Mouse (Mus musculus): ENCODE data around the gene Zfp30. TPM values are rescaled to one million over a fixed set of nuclear protein-coding genes. Genes with fewer than 3 reads are reported as not detected.

Gene Zfp30
- total RNA-seq (2021): 1 to 10 TPM; 1.8 to 2.6 TPM
- long read RNA-seq, experiment 1, partial matches to known transcripts: 1 of 8 reads
- long read RNA-seq, experiment 1, other reads (novel, unspliced or antisense): 7 of 8 reads
- long read RNA-seq, experiment 2, partial matches to known transcripts: 1 of 6 reads
- long read RNA-seq, experiment 2, other reads (novel, unspliced or antisense): 4 of 6 reads

DNA sequence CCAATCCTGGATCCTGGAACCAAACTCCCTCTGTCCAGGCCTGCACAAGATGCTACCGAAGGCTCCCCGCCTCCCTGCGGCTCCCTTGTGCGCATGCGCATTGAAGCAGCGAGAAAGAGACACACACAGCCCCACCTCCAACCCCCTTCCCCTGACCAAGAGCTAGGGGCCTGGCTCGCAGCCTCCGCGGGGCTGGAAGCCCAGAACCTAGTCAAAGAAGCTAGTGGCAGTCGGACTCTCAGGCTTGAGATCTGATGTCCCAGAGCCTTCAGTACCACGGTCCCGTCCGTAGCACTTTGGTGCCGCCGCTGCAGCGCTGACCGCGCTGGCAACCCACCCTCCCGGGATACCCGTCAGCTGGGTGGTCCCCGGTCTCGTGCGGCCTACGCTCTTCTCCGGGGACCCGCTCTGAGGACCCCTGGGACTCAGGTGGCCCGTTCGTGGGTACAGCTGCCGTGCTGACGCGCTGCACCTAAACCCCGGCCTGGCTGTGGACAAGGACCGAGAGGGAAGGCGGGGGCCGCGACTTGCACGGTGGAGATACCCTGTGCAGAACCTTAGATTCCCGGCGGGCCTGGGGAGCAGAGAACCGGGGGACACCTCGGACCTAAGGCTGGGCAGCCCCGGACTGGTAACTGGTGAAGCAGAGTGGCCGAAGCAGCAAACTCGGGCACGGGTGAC, at the start of gene Zfp30:
Gene Zfp30 (plus strand): TSS at position 128 of the 681 bp plus-strand sequence.
- intact Hi-C loops (cut with DNase I): no loop called here
- DNase-seq: peak; percentile 89
- no peak for TF ChIP-seq CTCF (IDR thresholded peaks at IDR 0.05)
- Histone ChIP-seq H3K27ac (peak within 1 kb of the TSS; percentile 90), H3K4me3 (peak within 1 kb of the TSS; percentile 93)

DNA sequence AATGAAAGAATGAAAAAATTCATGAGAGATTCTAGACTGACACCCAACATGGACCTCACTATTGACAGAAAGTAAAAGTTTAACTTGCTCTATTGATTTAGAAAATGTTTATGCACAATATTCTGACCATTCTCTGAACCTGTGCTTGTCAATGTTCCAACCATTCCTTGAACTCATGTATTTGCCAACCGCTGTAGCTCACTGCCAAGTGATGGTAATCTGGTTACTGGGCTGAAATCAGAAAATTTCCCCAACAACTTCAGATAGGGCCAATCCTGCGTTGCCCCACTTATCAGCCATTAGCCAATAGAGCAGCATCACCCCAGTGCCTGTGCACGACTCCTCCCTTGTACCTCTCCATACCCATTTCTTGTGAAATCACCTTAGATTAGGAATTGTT, 41.5 kb upstream of the Zfp30 start:
- intact Hi-C loops (cut with DNase I): no loop called here
- Histone ChIP-seq H3K27ac (no peak overlapping the region), H3K4me3 (no peak overlapping the region)
- no peak for DNase-seq
- TF ChIP-seq CTCF (IDR thresholded peaks at IDR 0.05): no peak

DNA sequence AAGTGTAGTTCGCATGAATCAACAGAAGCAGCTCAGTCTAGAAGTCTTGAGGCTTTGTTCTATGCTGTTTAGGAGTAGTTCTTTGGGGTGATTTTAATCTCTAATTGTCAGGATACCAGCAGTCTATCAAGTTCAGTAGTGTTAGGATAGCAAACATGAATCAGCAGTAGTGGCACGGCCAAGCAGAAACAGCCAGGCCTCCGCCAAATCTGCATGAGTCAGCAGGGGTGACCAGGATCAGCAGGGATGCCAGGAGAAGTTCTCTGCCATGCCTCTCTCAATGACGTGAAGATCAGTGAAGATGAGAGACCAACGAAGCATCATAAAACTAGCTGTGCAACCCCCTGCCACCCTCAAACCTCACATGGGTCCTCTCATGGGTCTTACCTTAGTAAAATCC, 23.3 kb upstream of the Zfp30 start:
- DNase-seq: no peak
- no peak overlapping the region for H3K27ac ChIP-seq
- intact Hi-C loops (cut with DNase I): no loop called here
- no peak for TF ChIP-seq CTCF (IDR thresholded peaks at IDR 0.05)
- no peak overlapping the region for H3K4me3 ChIP-seq

DNA sequence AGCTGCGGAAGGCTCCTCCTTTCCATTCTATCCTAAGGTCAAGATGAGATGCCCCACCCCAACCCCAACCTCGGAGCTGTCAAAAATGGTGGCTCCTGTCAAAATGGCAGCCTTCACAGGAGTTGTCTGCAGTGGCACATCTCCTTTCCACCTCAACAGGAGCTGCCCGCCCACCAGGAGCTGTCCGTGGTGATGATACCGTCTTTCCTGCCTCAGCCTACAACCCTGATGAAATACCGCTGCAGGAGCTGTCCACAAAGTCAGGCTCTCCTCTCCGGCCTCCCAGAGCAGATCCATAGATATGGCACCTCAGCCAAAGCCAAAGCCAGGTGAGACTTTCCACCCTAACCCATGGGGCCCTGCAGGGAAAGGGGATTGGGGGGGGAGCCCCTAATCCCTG, 19.1 kb upstream of the Zfp30 start:
- no peak for TF ChIP-seq CTCF (IDR thresholded peaks at IDR 0.05)
- no peak overlapping the region for H3K4me3 ChIP-seq
- intact Hi-C loops (cut with DNase I): loop anchor here (5.0 kb wide), 1 partner anchor 93 kb away; the partner anchor contains the start of gene Zfp420
- H3K27ac ChIP-seq: no peak overlapping the region
- no peak for DNase-seq

DNA sequence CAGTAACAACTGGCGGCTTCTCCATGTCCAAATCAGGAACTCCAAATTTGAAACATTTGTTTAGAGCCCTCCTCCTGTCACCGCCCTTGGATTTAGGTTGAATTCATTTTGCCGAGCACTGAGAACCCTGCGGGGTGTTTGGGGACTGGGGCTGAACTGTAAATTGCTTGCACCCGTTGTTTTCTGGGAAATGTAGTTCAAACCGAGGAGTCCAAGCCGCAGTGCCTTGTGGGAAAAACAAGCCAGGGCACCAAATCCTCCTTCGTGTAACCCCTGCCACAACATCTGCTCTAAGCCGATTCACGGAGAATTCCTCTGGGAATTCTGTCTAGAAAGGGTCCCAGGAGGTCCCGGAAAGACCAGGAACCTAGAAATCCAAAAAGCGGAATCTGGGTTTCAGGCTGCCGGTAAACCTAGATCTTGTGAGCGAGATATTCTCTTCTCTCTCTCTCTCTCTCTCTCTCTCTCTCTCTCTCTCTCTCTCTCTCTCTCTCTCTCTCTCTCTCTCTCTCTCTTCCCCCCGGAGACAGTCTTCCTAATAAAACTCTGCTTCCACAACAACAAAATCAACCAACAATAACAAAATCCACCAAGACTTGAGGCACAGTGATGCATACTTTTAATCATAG, 16.6 kb upstream of the Zfp30 start:
- peak; percentile 84 for DNase-seq
- Histone ChIP-seq H3K4me3 (peak overlapping the region; percentile 80), H3K27ac (peak overlapping the region; percentile 93)
- intact Hi-C loops (cut with DNase I): loop anchor here (5.0 kb wide), 1 partner anchor 90 kb away; the partner anchor contains the start of gene Zfp420
- TF ChIP-seq CTCF (IDR thresholded peaks at IDR 0.05): no peak

DNA sequence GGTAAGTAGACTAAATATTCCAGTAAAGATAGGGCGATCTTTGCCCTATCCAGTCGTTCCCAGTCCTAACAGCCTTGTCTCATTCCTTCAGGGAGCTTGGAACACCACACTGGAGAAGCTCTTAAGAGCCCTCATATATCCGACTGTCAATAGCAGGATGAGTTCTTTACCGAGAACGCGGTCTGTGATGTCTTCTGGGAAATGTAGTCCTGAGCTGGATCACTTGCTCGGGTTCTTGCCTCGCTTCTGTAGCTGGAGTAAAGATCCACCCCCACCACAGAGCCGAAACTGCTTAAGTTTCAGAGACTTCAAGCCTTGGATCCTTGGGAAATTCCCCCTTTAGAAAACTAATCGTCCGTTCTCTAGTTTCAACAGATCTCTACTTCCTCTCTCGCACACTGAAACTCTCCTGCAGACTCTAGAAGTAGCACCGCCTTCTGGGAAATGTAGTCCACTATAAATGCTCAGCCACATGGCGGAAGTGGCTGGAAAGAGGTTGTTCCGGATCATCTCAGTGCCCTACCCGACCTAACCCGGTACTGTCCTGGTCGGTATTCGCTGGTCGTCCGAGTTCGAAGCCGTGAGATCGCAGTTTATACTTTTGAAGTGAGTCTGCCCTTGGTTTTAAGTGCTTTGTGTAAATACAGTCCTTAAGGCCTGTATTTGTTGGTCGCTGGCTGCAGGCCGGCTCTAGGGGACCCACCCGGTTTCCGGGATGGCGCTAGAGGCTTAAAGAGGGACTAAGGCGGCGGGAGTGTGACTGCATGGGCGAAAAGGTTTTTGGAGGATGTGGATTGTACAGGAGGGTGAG, 15.5 kb upstream of the Zfp30 start, which contains the start of gene Zfp84:
Gene Zfp84 (plus strand): TSS at position 463 of the 811 bp plus-strand sequence.
- intact Hi-C loops (cut with DNase I): loop anchor here (2.0 to 5.0 kb wide), 3 partner anchors 49 to 139 kb away; partner anchors contain the start of genes Zfp27, Zfp420 and Zfp790
- peak within 1 kb of the TSS; percentile 80 for H3K4me3 ChIP-seq

DNA sequence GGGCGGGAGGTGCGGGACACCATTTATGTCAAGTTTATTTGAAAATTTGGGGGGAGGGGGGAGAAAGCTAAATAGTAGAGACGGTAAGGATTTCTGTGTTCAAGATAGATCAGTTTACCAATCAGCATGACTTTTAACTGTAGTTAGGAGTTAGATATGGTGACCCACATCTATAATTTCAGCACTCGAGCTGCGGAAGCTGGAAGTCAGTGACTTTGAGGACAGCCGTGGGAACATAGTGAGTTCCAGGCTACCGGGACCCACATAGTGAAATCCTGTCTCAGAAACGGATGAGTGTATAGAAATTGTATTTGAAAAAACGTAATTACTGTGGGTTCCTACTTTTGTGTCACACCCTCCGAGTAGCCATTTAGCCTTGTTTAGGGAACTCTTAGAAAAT, 14.8 kb upstream of the Zfp30 start:
- intact Hi-C loops (cut with DNase I): loop anchor here (2.0 to 5.0 kb wide), 3 partner anchors 48 to 138 kb away; partner anchors contain the start of genes Zfp27, Zfp420 and Zfp790
- peak overlapping the region; percentile 80 for H3K4me3 ChIP-seq
- DNase-seq: no peak
- H3K27ac ChIP-seq: peak overlapping the region; percentile 93
- no peak for TF ChIP-seq CTCF (IDR thresholded peaks at IDR 0.05)

More for the DNA sequence above, 15.5 kb upstream of the Zfp30 start, which contains the start of gene Zfp84:
- H3K27ac ChIP-seq: peak within 1 kb of the TSS; percentile 93
- no peak for TF ChIP-seq CTCF (IDR thresholded peaks at IDR 0.05)
- DNase-seq: peak; percentile 87

DNA sequence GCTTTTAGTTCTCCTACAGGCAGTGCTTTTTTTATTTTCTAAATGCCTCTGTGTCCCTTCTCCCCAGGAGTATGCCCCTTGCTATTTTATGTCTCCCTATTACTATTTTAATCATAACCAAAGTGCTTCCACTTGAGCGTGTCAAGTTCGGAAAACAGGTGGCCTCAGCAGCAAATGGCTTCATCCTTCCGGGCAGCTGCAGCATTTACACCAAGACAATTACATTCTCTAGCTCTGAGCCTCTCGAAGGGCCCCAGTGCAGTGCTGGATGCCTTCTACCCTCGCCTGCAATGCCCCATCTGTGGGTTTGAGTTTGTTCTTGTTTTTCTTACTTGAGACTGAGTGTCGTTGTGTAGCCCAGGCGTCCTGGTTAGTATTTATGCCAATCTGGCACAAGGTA, 10.3 kb upstream of the Zfp30 start:
- H3K4me3 ChIP-seq: no peak overlapping the region
- intact Hi-C loops (cut with DNase I): no loop called here
- H3K27ac ChIP-seq: peak overlapping the region; percentile 43; the same call in 1 of the 2 replicates
- TF ChIP-seq CTCF (IDR thresholded peaks at IDR 0.05): no peak
- no peak for DNase-seq

DNA sequence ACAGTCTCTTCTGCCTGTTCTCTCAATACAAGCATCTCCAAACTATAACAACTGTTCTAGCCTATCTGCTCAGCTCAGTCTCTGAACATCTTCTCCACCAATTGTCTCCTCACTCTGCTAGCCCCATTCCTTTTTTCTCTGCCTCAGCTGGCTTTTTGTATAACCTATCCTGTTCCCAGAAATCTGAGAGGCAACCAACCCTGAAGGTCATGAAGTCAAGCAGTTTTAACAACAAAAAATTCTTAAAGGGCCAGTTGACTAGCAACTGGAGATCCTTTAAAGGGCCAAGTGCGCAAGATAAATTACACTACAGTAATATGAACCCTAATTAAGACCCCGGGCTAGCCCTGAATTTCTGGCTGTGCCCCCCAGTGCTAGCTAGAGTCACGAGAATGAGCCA, 9.4 kb upstream of the Zfp30 start:
- intact Hi-C loops (cut with DNase I): no loop called here
- DNase-seq: no peak
- H3K4me3 ChIP-seq: no peak overlapping the region
- peak overlapping the region; percentile 43; the same call in 1 of the 2 replicates for H3K27ac ChIP-seq
- TF ChIP-seq CTCF (IDR thresholded peaks at IDR 0.05): no peak

DNA sequence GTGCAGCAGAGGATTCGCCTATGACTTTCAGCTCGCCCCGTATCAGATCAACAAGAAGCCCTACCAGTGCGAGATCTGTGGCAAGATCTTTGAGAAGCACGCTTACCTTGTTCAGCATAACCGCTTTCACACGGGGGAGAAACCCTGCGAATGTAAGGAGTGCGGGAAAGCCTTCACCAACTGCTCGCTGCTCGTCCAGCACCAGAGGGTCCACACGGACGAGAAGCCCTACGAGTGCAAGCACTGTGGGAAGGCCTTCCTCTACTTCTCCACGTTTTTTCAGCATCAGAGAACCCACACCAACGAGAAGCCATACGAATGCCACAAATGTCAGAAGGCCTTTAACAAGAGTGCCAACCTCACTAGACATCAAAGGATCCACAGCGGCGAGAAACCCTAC, 7.2 kb upstream of the Zfp30 start:
- no peak overlapping the region for H3K4me3 ChIP-seq
- H3K27ac ChIP-seq: no peak overlapping the region
- no peak for TF ChIP-seq CTCF (IDR thresholded peaks at IDR 0.05)
- DNase-seq: no peak
- intact Hi-C loops (cut with DNase I): no loop called here

DNA sequence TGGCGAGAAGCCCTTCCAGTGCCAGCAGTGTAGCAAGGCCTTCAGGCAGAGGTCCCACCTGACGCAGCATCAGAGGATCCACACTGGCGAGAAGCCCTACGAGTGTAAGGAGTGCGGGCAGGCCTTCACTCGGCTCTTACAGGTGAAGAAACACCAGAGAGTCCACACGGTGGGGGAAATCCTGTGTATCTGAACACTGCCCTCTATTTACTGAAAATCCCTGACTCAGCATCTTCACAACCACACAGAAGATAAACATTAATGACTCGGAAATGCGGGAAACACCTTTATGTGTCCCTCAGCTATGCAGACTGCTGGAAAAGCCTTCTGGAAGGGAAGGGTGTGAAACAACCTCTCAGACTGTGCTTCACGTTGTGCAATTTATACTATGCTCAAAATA, 6.4 kb upstream of the Zfp30 start:
- no peak for TF ChIP-seq CTCF (IDR thresholded peaks at IDR 0.05)
- intact Hi-C loops (cut with DNase I): no loop called here

DNA sequence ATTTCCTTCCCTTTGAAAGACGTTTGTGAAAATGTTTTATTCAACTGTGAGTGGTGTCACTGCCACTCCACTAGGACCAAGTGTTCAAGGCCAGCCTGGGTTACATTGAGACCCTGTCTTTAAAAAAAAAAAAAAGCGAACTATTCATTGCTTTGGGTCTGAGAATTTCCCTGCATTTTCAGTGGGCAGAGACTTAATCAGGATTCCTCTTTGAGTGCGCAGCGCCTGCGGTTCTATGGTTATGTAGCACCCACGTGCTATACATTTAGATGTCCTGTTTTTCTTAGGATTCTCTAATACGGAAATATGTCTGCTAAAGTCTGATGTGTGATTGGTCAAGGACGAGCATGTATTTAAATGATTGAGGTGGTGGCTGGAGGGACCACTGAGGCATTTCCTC, 1.2 kb downstream of the Zfp30 start:
- Histone ChIP-seq H3K4me3 (peak overlapping the region; percentile 93), H3K27ac (no peak overlapping the region; the same call in 1 of the 2 replicates)
- DNase-seq: no peak
- no peak for TF ChIP-seq CTCF (IDR thresholded peaks at IDR 0.05)
- intact Hi-C loops (cut with DNase I): no loop called here

More for the DNA sequence above, 6.4 kb upstream of the Zfp30 start:
- no peak for DNase-seq
- Histone ChIP-seq H3K4me3 (no peak overlapping the region), H3K27ac (no peak overlapping the region)
